Mouse (Mus musculus) CH12.LX (cell line): ENCODE data around the gene Ube2b. TPM values are rescaled to one million over a fixed set of nuclear protein-coding genes. Genes with fewer than 3 reads are reported as not detected.

ENCODE experiments used
- DNase-seq: peaks from one replicate; pipeline ENCODE4 v3.0.0-alpha.2; 2013; ENCODE audit errors: extremely low read depth
- H3K27ac ChIP-seq: 2 replicates; pipeline ENCODE4 v1.5.1; 2012; ENCODE audit warnings: low read depth, mild to moderate bottlenecking, control low read depth, moderate library complexity; ENCODE audit not compliant: insufficient read depth
- H3K27me3 ChIP-seq: replicated peaks from 2 replicates; pipeline ENCODE3; 2012; ENCODE audit warnings: inconsistent platforms
- H3K36me3 ChIP-seq, 2 experiments: replicated peaks in 1 of 2; 2 replicates each; pipeline versions ENCODE3 to v1.6.1; 2012; ENCODE audit warnings: inconsistent platforms in 1 of 2, low read length in 1 of 2, mild to moderate bottlenecking in 1 of 2, mixed read lengths in 1 of 2, moderate library complexity in 1 of 2; ENCODE audit not compliant: control insufficient read depth in 1 of 2, insufficient read depth in 1 of 2
- H3K4me1 ChIP-seq, 2 experiments: 2 replicates each; pipeline ENCODE4 v1.6.1; 2012; ENCODE audit warnings: inconsistent platforms in 1 of 2, moderate library complexity in 1 of 2; ENCODE audit not compliant: insufficient read depth in 2 of 2, control insufficient read depth in 1 of 2
- H3K4me2 ChIP-seq: 2 replicates; pipeline ENCODE4 v1.6.1; 2012; ENCODE audit warnings: low read depth, mild to moderate bottlenecking, control low read depth; ENCODE audit not compliant: poor library complexity, insufficient read depth, severe bottlenecking
- H3K4me3 ChIP-seq, 3 experiments: fragments of 150-350 bp in 1 of 3; sonication (generic) in 1 of 3; replicated peaks in 1 of 3; 2 replicates each; pipeline versions ENCODE3 to v1.5.1; 2011 to 2012; ENCODE audit warnings: low read depth in 2 of 3, low read length in 2 of 3, mild to moderate bottlenecking in 2 of 3, moderate library complexity in 2 of 3, control low read depth in 1 of 3, improper control_type of control experiment in 1 of 3, inconsistent platforms in 1 of 3, mixed read lengths in 1 of 3; ENCODE audit not compliant: poor library complexity in 1 of 3
- H3K79me2 ChIP-seq: replicated peaks from 2 replicates; pipeline ENCODE4 v1.6.1; 2012; ENCODE audit warnings: mild to moderate bottlenecking, moderate library complexity; ENCODE audit not compliant: control insufficient read depth, poor library complexity, insufficient read depth, severe bottlenecking; ENCODE audit errors: extremely low read depth
- H3K9ac ChIP-seq: 2 replicates; pipeline ENCODE4 v1.6.1; 2012; ENCODE audit warnings: low read depth, mild to moderate bottlenecking, control low read depth, moderate library complexity; ENCODE audit not compliant: insufficient read depth
- H3K9me3 ChIP-seq: replicated peaks from 2 replicates; pipeline ENCODE3; 2012; ENCODE audit warnings: low read length, inconsistent platforms, mixed read lengths
- BHLHE40 ChIP-seq: IDR thresholded peaks from 2 replicates; pipeline ENCODE4 v1.6.1; 2011; ENCODE audit warnings: mild to moderate bottlenecking, low read depth, low read length, improper control_type of control experiment
- CHD1 ChIP-seq: IDR thresholded peaks from 2 replicates; pipeline ENCODE4 v1.6.1; 2012; ENCODE audit warnings: low read depth, low read length, improper control_type of control experiment, inconsistent platforms
- CHD2 ChIP-seq: IDR thresholded peaks from 2 replicates; pipeline ENCODE4 v1.6.1; 2011; ENCODE audit warnings: low read length, improper control_type of control experiment
- CTCF ChIP-seq, 2 experiments: IDR thresholded peaks in 1 of 2; conservative IDR thresholded peaks in 1 of 2; 2 replicates each; pipeline ENCODE4 v1.5.1; 2011 to 2012; ENCODE audit warnings: low read depth in 2 of 2, low read length in 2 of 2, improper control_type of control experiment in 1 of 2, inconsistent platforms in 1 of 2, mild to moderate bottlenecking in 1 of 2, moderate library complexity in 1 of 2
- E2F4 ChIP-seq: IDR thresholded peaks from 2 replicates; pipeline ENCODE4 v1.6.1; 2011; ENCODE audit warnings: low read depth, low read length, improper control_type of control experiment; ENCODE audit not compliant: insufficient replicate concordance
- ELF1 ChIP-seq: IDR thresholded peaks from 2 replicates; pipeline ENCODE4 v1.6.1; 2014; ENCODE audit warnings: low read depth, mild to moderate bottlenecking, inconsistent platforms, low read length, improper control_type of control experiment
- EP300 ChIP-seq: IDR thresholded peaks from 2 replicates; pipeline ENCODE4 v1.6.1; 2011; ENCODE audit warnings: low read length, improper control_type of control experiment
- ETS1 ChIP-seq: conservative IDR thresholded peaks from 2 replicates; pipeline ENCODE4 v1.6.1; 2012; ENCODE audit warnings: low read depth, mild to moderate bottlenecking, inconsistent platforms, low read length, improper control_type of control experiment, moderate library complexity
- GABPA ChIP-seq: IDR thresholded peaks from 2 replicates; pipeline ENCODE4 v1.6.1; 2012; ENCODE audit warnings: low read depth, low read length, improper control_type of control experiment, inconsistent platforms; ENCODE audit not compliant: insufficient replicate concordance
- HCFC1 ChIP-seq: IDR thresholded peaks from 2 replicates; pipeline ENCODE4 v1.6.1; 2012; ENCODE audit warnings: low read depth, mild to moderate bottlenecking, inconsistent platforms, low read length, improper control_type of control experiment
- KAT2A ChIP-seq: IDR thresholded peaks from 2 replicates; pipeline ENCODE4 v1.6.1; 2012; ENCODE audit warnings: low read length, improper control_type of control experiment, inconsistent platforms; ENCODE audit not compliant: insufficient replicate concordance
- MAFK ChIP-seq: IDR thresholded peaks from 2 replicates; pipeline ENCODE4 v1.6.1; 2011; ENCODE audit warnings: low read length, improper control_type of control experiment; ENCODE audit not compliant: insufficient replicate concordance
- MEF2A ChIP-seq: IDR thresholded peaks from 2 replicates; pipeline ENCODE4 v1.6.1; 2014; ENCODE audit warnings: low read depth, mild to moderate bottlenecking, inconsistent platforms, low read length, improper control_type of control experiment, borderline replicate concordance
- MXI1 ChIP-seq: IDR thresholded peaks from 2 replicates; pipeline ENCODE4 v1.6.1; 2011; ENCODE audit warnings: mild to moderate bottlenecking, low read depth, low read length, improper control_type of control experiment
- NELFE ChIP-seq: IDR thresholded peaks from 2 replicates; pipeline ENCODE4 v1.6.1; 2011; ENCODE audit warnings: low read depth, low read length, improper control_type of control experiment
- NRF1 ChIP-seq: IDR thresholded peaks from 2 replicates; pipeline ENCODE4 v1.6.1; 2014; ENCODE audit warnings: low read depth, mild to moderate bottlenecking, inconsistent platforms, low read length, improper control_type of control experiment, moderate library complexity
- POLR2AphosphoS2 ChIP-seq: IDR thresholded peaks from 2 replicates; pipeline ENCODE4 v1.6.1; 2011; ENCODE audit warnings: low read depth, low read length, improper control_type of control experiment
- RAD21 ChIP-seq: IDR thresholded peaks from 2 replicates; pipeline ENCODE4 v1.6.1; 2011; ENCODE audit warnings: low read depth, mild to moderate bottlenecking, low read length, improper control_type of control experiment, moderate library complexity
- RCOR1 ChIP-seq: conservative IDR thresholded peaks from 2 replicates; pipeline ENCODE4 v1.6.1; 2012; ENCODE audit warnings: low read depth, mild to moderate bottlenecking, inconsistent platforms, low read length, improper control_type of control experiment
- SIN3A ChIP-seq: IDR thresholded peaks from 2 replicates; pipeline ENCODE4 v1.6.1; 2012; ENCODE audit warnings: low read length, improper control_type of control experiment, inconsistent platforms
- TCF12 ChIP-seq: IDR thresholded peaks from 2 replicates; pipeline ENCODE4 v1.6.1; 2014; ENCODE audit warnings: low read depth, mild to moderate bottlenecking, inconsistent platforms, low read length, improper control_type of control experiment
- UBTF ChIP-seq: IDR thresholded peaks from 2 replicates; pipeline ENCODE4 v1.6.1; 2012; ENCODE audit warnings: low read depth, mild to moderate bottlenecking, inconsistent platforms, low read length, improper control_type of control experiment, moderate library complexity
- USF2 ChIP-seq: conservative IDR thresholded peaks from 2 replicates; pipeline ENCODE4 v1.6.1; 2011; ENCODE audit warnings: low read depth, low read length, improper control_type of control experiment
- ZC3H11A ChIP-seq: IDR thresholded peaks from 2 replicates; pipeline ENCODE4 v1.6.1; 2012; ENCODE audit warnings: low read depth, mild to moderate bottlenecking, inconsistent platforms, low read length, improper control_type of control experiment
- ZKSCAN1 ChIP-seq: IDR thresholded peaks from 2 replicates; pipeline ENCODE4 v1.6.1; 2012; ENCODE audit warnings: low read depth, inconsistent platforms, low read length, improper control_type of control experiment, borderline replicate concordance
- ZMIZ1 ChIP-seq: IDR thresholded peaks from 2 replicates; pipeline ENCODE4 v1.6.1; 2012; ENCODE audit warnings: low read depth, mild to moderate bottlenecking, inconsistent platforms, low read length, improper control_type of control experiment
- ZNF384 ChIP-seq: IDR thresholded peaks from 2 replicates; pipeline ENCODE4 v1.6.1; 2012; ENCODE audit warnings: low read depth, low read length, improper control_type of control experiment, inconsistent platforms
- dilution Hi-C: fragments of 300-500 bp; cut with MboI; formaldehyde crosslinking; loops from 2 replicates; pipeline ENCODE4 v1.14.3; 2020; ENCODE audit warnings: low sequenced_read_pairs; ENCODE audit not compliant: extremely low pct_unique_long_range_greater_than_20kb, extremely low pct_ligation_motif_present
- in situ Hi-C: fragments of 300-500 bp; cut with MboI; formaldehyde crosslinking; loops from 3 replicates; pipeline ENCODE4 v1.14.3; 2019; ENCODE audit warnings: low sequenced_read_pairs, low pct_ligation_motif_present, low pct_unique_long_range_greater_than_20kb, mixed read lengths
- polyA plus RNA-seq: library from polyadenylated mRNA; unstranded; fragments of >175 nt; gene quantifications from 2 replicates; pipeline ENCODE4 v1.2.1, GENCODE M21; 2012; ENCODE audit warnings: low read depth; ENCODE audit not compliant: insufficient read length
- total RNA-seq, 2 experiments: library from RNA; depleted of rRNA; stranded (reverse); fragments of 300-350 nt in 1 of 2; fragments of >200 nt in 1 of 2; gene quantifications; 2 replicates each; pipeline ENCODE4 v1.2.3; 2012 to 2014

Ube2b gene
- total and polyA plus RNA-seq, 3 experiments: 76.7 to 278 (median 230) TPM

DNA sequence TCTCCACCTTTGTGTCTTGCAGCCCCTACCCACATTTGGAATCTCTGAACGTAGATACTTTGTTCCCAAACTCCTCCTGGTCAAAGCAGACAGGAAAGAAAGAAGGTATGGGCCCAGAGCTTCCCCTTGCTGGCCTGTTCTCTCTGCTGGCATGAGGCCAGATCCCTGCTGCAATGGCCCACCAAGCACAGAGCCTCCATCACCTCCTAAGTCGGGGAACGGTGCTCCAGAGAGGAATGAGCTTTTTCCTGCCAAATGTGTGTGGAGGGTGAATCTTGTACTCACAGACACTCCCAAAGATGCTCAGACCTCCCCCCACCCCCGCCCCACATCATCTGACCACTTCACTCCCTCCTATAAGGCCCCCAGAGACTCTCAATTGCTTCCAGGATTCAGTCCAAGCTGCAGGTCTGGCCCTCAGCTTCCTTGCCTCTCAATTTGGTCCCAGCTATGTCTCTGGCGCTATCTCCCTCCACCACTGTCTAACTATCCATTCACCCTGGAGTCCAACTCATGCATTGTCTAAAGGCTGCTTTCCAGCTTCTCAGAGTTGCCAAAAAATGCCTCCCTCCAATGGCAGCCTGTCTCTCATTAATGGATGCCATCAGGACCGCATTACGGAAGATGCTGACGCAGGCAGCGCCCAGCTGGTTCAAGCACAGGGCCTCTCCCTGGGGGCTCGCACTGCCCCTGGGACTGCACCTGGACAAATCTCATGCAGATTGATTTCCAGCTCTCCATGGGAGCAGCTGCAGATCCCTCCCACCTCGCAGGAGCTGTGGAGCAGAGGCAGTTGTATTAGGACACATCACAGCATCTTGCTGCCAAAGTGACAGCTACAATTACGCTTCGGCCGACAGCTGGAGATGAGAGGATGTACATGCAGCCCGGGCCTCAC, 57.7 kb downstream of the Ube2b start:
- H3K79me2 ChIP-seq: no peaks in the 10 kb centered on the region
- H3K36me3 ChIP-seq: no peaks in the 10 kb centered on the region
- peak overlapping the region in 2 of 3 experiments; percentile 6 to 11 for H3K4me3 ChIP-seq
- H3K9ac ChIP-seq: no peak overlapping the region
- peak; percentile 85 for TF ChIP-seq MAFK
- TF ChIP-seq NRF1: no peak
- no peak for TF ChIP-seq ZKSCAN1
- TF ChIP-seq EP300: peak; percentile 68
- TF ChIP-seq MEF2A: peak; percentile 9; the same call in 1 of the 2 replicates
- no peak for TF ChIP-seq MXI1
- peak; percentile 54; the same call in 1 of the 2 replicates for TF ChIP-seq SIN3A
- no peak for TF ChIP-seq UBTF
- peak; percentile 99 for TF ChIP-seq TCF12
- 0 out of 2 replicates have a peak, but pooled peaks have one; percentile 21 for TF ChIP-seq KAT2A
- TF ChIP-seq CHD1: no peak
- TF ChIP-seq ETS1: peak; percentile 93
- TF ChIP-seq CTCF (conservative IDR thresholded peaks at IDR 0.05 in 1 of 2, IDR thresholded peaks at IDR 0.05 in 1 of 2; ENCODE audit: low read depth in 2 of 2, low read length in 2 of 2): no peak
- TF ChIP-seq BHLHE40: peak; percentile 67
- dilution Hi-C loops: no loop called here
- H3K9me3 ChIP-seq: peaks cover 4% of the 10 kb centered on the region
- peak overlapping the region; percentile 41 for H3K27ac ChIP-seq
- peaks cover 49% of the 10 kb centered on the region for H3K27me3 ChIP-seq
- peak; percentile 85 for DNase-seq
- peaks cover 36 to 61% of the 10 kb centered on the region in 2 experiments for H3K4me1 ChIP-seq
- in situ Hi-C loops: no loop called here
- H3K4me2 ChIP-seq: peak overlapping the region; percentile 70

- TF ChIP-seq ZNF384: no peak
- no peak for TF ChIP-seq RAD21
- no peak for TF ChIP-seq POLR2AphosphoS2
- no peak for TF ChIP-seq EP300
- no peak for TF ChIP-seq TCF12
- TF ChIP-seq USF2: no peak
- TF ChIP-seq ZC3H11A: no peak
- TF ChIP-seq UBTF: no peak
- no peak for TF ChIP-seq CTCF (conservative IDR thresholded peaks at IDR 0.05 in 1 of 2, IDR thresholded peaks at IDR 0.05 in 1 of 2; ENCODE audit: low read depth in 2 of 2, low read length in 2 of 2)
- TF ChIP-seq GABPA: no peak
- no peak for TF ChIP-seq KAT2A
- TF ChIP-seq E2F4: no peak
- no peak for TF ChIP-seq CHD2
- TF ChIP-seq ELF1: no peak
- TF ChIP-seq ZMIZ1: no peak
- TF ChIP-seq BHLHE40: no peak
- TF ChIP-seq NELFE: no peak
- no peak for TF ChIP-seq HCFC1
- TF ChIP-seq RCOR1: no peak
- Histone ChIP-seq H3K36me3 (no peaks in the 10 kb centered on the region), H3K4me2 (no peak overlapping the region), H3K9ac (no peak overlapping the region), H3K4me1 (peaks cover 55 to 82% of the 10 kb centered on the region in 2 experiments), H3K9me3 (peaks cover 4% of the 10 kb centered on the region), H3K79me2 (no peaks in the 10 kb centered on the region), H3K4me3 (no peak overlapping the region), H3K27ac (no peak overlapping the region), H3K27me3 (peaks cover 28% of the 10 kb centered on the region)
- no peak for DNase-seq
- dilution Hi-C loops: no loop called here
- in situ Hi-C loops: no loop called here
These were observed 60.0 kb downstream of the Ube2b start for GRCm38 (mm10) chr11:51940511-51940955.
